Mouse (Mus musculus): ENCODE results near the gene Kif2a.
"Not testable (repeated sequence)": the region's sequence is repeated elsewhere in the genome, so short reads cannot be mapped to it uniquely, and the experiment has no call there.

Kif2a gene

DNA sequence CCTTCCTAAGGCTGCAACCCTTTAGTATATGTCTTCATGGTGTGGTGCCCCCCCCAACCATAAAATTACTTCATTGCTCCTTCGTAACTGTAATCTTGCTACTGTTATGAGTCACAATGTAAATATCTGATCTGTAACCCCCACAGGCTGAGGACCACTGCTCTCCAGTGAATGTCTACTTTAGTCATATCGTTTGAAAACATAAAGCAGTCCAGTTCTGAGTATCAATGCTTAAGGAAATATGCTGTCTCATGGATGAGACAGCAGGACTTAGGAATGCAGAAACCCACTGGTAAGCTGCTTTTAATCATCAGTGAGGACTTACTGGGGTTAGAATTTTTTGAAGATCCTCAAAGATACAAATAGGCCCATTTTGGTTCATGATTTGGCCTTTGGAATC lies 2.5 kb downstream of the Kif2a start:
- no peak for DNase-seq

DNA sequence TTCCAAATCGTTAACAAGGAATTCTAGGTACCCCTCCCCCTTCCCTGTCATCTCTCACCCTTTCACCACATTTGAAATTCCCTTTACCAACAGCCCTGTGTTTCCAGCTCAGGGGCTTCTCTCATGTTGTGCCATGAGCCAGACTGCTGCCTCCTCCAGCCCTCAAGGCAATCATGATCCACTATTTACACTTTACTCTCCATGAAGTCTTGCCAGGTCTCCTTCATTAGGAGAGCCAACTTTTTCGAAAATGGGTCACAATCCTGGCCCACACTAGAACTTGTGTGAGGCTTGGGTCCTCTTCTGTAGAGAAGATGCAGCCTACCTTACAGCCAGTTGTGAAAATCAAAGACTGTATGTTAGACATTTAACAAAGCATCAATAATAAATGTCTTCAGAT lies 8.0 kb downstream of the Kif2a start:
- no peak for DNase-seq

DNA sequence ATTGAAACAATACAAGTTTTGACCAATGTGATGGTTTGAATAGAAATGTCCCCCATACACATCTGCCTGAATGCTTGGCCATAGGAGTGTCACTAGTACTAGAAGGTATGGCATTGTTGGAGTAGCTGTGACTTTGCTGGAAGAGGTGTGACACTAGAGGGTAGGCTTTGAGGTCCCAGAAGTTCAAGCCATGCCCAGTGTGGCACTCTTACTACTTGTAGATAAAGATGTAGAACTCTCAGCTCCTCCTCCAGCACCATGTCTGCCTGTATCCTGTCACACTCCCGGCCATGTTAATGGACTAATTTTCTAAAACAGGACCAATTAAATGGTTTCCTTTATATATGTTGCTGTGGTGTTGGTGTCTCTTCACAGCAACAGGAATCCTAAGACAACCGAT lies 10.3 kb downstream of the Kif2a start:
- no peak for DNase-seq

DNA sequence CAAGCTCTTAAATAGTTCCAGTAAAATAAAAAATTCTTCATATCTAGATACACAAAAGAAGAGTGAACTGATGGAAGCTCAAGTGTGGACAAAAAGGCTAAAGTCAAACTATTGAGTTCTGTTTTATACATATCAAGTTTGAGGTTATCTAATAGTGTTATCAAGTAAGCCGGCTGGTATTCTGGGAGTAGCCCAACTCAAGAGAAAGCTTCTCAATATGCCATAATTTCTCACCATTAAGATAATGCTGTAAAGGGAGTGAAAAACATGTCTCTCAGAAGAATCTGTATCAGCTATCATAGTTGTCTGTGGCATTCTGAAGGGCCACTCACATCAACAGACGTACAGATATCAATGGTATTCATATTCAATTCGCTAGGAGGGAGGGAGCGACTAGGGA lies 13.8 kb downstream of the Kif2a start:
- DNase-seq = no peak

DNA sequence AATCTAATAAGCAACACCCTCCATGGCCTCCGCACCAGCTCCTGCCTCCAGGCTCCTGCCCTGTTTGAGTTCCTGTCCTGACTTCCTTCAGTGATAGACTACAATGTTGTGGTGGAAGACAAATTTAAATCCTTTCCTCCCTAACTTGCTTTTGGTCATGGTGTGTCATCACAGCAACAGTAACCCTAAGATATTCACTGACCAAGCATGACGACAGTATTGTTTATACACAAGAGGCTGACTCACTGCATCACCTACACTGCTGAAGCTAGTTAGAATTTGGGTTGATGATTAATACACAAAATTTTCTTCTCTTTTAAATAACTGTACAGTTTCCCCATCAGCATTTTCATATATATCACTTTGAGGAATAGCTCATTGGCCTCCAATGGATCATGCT lies 18.7 kb downstream of the Kif2a start:
- DNase-seq = no peak

- DNase-seq = no peak
These were observed 23.3 kb downstream of the Kif2a start for GRCm38 (mm10) chr13:106998671-106999070.

- DNase-seq = peak in 1 of 2 experiments; percentile 19
These were observed 23.9 kb downstream of the Kif2a start for GRCm38 (mm10) chr13:106998026-106998425.

- not testable (repeated sequence) for DNase-seq
These were observed 24.4 kb downstream of the Kif2a start for GRCm38 (mm10) chr13:106997557-106997956.

DNA sequence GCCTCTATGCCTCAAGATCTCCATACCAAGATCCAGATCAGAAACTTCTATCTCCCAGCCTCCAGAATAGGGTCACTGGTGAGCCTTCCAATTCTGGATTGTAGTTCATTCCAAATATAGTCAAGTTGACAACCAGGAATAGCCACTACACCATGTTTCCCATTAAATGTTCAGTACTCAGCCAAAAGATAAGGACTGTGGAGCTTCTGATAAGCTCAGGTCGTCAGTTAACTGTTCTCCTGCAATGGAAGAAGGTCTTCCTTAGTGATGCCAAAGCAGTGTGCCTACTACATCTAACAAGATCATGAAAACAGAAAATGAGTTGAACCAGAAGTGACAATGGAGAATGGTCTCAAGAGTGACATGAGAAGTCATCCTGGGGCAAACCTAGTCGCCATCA lies 25.0 kb downstream of the Kif2a start:
- DNase-seq = no peak

DNA sequence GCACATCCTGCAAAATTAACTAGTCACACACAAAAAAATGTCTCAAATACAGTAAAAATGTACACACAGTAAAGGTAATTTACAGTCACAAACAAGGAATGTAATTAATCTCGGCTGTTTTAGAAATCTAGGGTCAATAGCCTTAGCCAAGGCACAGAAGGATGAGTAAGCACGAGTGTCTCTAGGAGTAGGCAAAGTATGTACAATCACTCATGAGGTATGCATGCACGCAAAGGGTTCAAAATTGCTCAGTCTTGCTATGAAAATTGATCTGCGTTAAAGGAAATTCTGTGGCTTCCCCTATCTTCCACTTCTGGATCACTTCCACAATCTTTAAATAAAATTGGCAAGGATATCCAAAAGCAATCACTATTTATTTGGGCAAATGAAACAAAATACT lies 60.4 kb downstream of the Kif2a start:
- no peak for DNase-seq

- DNase-seq = no peak
These were observed 61.4 kb downstream of the Kif2a start for GRCm38 (mm10) chr13:106960557-106960956.

- no peak for DNase-seq
These were observed 63.6 kb downstream of the Kif2a start for GRCm38 (mm10) chr13:106958286-106958685.

DNA sequence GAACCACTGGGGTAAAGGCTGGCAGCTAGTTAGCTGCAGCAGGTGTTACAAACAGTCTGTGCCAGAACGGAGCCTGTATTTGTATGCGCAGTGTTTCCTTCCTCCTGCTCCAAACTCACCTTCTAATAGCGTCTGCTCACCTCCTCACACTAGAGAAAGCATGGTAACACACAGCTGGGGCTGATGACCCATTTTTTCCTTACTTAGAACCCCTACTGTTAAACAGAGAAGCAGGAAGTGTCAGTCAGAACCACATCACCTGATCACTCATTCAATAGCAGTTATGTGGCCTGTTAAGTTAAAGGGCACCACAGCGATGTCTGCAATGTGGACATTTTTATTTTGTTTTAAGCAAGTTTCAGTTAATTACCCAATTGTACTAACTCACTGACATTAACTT lies 64.4 kb downstream of the Kif2a start:
- DNase-seq = no peak

DNA sequence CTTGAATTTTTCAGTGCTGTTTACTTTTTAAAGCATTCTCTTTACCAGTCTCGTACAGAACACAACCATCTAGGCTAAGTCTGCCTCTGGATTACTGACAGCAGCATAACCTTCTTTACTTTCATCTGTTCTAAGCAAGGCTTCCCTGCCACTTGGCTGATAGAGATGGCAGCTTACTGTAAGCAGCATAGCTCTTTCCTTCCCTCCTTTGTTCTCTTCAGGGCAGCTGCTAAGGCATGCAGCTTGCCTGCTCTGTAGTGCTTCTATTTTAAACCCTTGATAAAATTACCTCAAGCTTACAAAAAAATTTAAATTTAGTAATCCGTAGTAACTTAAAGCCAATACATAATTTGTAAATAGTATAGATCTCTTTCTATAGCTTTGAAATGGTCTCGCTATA lies 67.0 kb downstream of the Kif2a start:
- no peak for DNase-seq

- no peak for DNase-seq
These were observed 74.3 kb downstream of the Kif2a start for GRCm38 (mm10) chr13:106947583-106947982.

GRCm38 (mm10) chr13:106946594-106947540 lies 75.1 kb downstream of the Kif2a start, which contains the start of gene Dimt1:
TSS of gene Dimt1 (plus strand) at chr13:106947127.
- peak; percentile 95 to 96 for DNase-seq

DNA sequence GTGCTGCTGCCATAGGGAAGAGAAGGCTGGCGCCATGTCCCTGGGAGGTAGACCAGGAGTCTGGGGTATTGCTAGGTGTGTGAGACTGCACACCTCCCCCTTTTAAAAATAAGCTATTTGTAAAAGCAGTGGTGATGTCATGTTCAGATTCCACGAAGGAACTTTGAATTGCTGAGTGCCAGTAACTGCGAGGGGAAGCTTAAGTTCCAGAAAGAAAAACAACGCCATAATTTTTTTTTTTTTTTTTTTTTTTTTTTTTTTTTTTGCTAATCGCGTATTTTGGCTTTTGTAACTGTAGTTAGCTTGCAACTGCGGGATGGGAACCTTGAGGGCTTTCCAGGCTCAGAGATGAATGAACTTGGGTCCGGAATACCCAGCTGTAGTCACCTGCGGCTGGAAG lies 76.4 kb downstream of the Kif2a start:
- no peak for DNase-seq

GRCm38 (mm10) chr13:106942721-106943120 lies 79.2 kb downstream of the Kif2a start:
- no peak for DNase-seq

DNA sequence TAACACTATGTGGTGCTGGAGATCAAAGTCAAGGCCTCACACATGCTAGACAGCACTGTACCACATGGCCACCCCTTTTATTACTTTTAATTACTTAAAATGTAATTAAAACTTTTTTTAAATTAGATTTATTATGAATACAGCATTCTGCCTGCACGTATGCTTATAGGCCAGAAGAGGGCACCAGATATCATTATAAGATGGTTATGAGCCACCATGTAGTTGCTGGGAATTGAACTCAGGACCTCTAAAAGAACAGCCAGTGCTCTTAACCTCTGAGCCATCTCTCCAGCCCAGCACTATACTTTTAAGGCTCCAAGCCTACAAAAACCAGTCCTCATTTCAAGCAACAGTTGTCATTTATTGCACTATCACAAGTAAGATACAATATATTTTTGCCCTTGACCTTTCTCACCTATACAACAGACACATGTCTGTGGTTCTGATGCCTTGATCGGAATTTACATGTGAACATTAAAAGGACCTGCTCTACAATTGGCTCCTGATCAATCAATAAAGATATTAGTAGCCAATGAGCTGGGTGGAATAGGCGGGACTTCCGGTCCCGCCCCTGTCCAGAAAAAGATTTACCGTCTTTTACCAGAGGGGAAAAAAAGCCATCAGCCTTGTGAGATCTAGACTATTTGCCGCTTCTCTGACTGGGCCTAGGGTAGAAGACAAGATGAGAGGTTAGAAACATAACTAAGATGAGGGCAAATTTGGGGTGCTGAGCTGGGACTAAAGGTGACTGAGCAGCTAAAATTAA lies 80.5 kb downstream of the Kif2a start:
- peak in 1 of 2 experiments; percentile 14 for DNase-seq

DNA sequence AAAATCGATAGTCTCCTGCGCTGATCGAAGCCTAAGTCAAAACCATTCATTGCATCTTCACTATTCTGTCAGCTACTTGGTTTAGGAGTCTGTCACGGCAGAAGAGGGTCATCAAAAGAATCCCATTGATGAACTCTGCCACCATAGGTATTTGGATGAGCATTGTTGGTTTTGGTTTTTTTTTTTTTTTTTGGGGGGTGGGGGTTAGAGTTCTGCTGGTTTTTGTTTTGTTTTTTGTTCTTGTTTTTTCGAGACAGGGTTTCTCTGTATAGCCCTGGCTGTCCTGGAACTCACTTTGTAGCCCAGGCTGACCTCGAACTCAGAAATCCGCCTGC lies 84.8 kb downstream of the Kif2a start:
- no peak for DNase-seq

GRCm38 (mm10) chr13:106936256-106937137 lies 85.4 kb downstream of the Kif2a start, which contains the start of gene Ipo11:
TSS of gene Ipo11 (minus strand) at chr13:106936958.
- DNase-seq = peak; percentile 95 to 96

GRCm38 (mm10) chr13:106935871-106936255 lies 86.1 kb downstream of the Kif2a start:
- DNase-seq = no peak

DNA sequence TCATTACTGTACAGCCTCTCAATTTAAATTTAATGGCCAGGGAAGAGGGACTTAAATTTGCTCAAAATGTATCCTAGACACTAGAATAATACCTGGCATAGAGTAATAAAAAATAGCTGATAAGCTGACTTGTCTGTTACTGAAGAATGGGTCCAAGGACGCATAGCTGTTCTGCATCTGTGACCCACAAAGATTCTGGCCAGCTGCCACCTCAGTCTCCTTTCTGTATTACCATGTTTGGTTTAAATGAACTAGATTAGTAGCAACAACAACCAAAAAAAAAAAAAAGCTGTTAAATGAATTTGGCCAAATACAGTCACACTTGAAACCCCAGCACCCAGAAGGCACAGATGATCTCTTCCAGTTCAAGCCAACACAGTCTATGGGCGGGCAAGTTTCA lies 92.7 kb downstream of the Kif2a start:
- no peak for DNase-seq
